Mouse (Mus musculus) thymus, postnatal 4 days (tissue): ENCODE measurements around the gene Dcun1d4.
A peak's percentile ranks its signal among the peaks of the same experiment; 100 is the strongest.
"Not testable (repeated sequence)": the region's sequence is repeated elsewhere in the genome, so short reads cannot be mapped to it uniquely, and the experiment has no call there.

Source experiments
- DNase-seq: peaks from one replicate; pipeline ENCODE4 v3.0.0; 2021

Dcun1d4 gene

GRCm38 (mm10) chr5:73480700-73481099, at the start of gene Dcun1d4:
Gene Dcun1d4, plus strand, starts transcription at chr5:73481000.
- DNase-seq: no peak

- DNase-seq: peak; percentile 86
Measured at GRCm38 (mm10) chr5:73431581-73431980, 49.2 kb upstream of the Dcun1d4 start.

DNA sequence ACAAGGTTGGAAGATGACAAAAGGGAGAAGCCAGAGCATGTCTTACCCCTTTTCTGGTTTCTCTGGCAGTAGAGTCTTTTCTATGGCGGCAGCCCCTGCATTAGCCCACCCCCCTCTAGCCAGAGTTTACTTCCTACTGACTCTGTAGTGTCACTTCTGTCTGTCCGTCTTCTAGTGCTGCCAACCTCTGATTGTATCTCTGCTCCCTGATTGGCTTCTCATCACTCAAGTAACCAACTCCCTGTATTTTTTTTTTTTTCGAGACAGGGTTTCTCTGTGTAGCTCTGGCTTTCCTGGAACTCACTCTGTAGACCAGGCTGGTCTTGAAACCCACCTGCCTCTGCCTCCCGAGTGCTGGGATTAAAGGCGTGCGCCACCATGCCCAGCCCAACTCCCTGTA, 48.0 kb upstream of the Dcun1d4 start:
- no peak for DNase-seq

GRCm38 (mm10) chr5:73434764-73435163, 46.0 kb upstream of the Dcun1d4 start:
- no peak for DNase-seq

- no peak for DNase-seq
Measured at GRCm38 (mm10) chr5:73442176-73442575, 38.6 kb upstream of the Dcun1d4 start.

DNA sequence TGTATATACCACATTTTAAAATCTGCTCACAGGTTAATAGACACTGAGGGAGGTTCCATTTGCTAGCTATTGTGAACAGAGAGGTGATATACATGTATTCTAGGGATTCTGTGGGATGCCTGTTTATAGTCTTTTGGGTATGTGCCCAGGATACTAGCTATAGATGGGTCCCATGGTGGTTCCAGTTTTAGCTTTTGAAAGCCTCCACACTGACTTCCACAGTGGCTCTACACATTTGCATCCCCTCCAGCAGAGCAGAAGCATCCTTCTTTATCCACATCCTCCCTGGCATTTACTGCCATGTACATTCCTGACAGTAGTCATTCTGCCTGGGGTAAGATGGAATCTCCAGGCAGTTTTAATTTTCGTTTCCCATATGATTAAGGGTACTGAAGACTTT, 30.5 kb upstream of the Dcun1d4 start:
- no peak for DNase-seq

GRCm38 (mm10) chr5:73454502-73455306, 26.1 kb upstream of the Dcun1d4 start:
- no peak for DNase-seq

GRCm38 (mm10) chr5:73455307-73455687, 25.5 kb upstream of the Dcun1d4 start:
- no peak for DNase-seq

DNA sequence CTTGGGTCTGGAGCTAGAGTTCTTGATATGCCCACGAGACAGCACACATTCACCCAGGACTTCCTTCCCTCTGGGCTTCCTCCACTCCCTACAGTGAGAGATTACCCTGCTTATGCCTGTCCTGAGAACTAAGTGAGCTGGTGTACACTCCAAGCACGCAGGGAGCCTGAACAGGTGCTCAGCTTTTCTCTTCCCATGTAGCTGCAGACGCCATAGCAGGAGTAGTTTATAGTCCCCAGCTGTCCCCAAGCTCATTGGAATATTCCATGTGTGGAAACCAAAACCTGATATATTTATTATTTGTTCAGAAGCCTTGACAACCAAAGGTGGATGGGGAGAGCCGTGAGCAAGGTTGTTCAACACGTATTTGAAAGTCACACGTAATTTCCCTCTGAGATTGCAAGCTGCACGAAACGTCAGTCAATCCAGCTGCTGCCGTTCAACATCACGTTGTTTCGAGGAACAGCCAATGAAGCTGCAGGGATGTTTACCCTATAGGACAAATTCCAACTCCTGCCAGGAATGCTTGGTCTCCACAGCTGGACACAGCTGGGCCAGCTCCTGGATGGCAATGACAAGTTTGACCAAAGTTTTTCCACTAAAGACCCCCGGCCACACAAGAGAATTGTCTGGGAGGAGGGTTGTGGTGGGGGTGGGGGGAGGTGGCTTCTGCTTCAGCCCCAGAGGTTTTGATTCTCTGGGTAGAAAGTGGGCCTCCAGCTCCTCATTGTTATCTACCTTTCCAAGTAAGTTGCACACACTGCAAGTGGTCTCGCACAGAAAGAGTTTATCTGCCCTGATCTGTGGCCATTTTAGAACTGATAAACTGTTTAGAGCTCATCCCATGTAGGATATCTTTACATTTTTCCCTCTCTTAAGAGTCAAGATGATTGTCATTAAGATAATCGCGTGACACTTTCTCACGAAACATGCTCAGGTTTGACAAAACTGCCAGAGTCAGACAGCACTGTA, 12.1 kb upstream of the Dcun1d4 start:
- DNase-seq: no peak

- DNase-seq: no peak
Measured at GRCm38 (mm10) chr5:73474412-73475405, 6.1 kb upstream of the Dcun1d4 start.

- no peak for DNase-seq
Measured at GRCm38 (mm10) chr5:73481401-73481800, 601 bp downstream of the Dcun1d4 start.

DNA sequence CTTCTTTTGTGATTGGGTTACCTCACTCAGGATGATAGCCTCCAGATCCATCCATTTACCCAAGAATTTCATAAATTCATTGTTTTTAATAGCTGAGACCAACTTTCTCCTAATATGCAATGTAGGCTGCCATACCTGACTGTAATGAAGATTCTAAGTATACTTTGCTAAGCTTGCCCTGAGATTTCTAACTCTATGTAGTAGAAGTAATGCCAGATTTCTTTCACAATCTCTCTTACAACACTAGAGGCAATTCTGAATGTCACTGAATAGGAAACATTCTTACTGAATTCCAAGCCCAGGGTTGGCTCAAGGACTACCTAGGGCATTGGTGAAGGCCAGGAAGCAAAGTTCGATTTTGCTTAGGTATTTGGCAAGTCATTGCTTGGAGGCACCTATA, 1.6 kb downstream of the Dcun1d4 start:
- DNase-seq: not testable (repeated sequence)

- no peak for DNase-seq
Measured at GRCm38 (mm10) chr5:73484016-73484615, 3.3 kb downstream of the Dcun1d4 start.

- no peak for DNase-seq
Measured at GRCm38 (mm10) chr5:73486451-73486850, 5.7 kb downstream of the Dcun1d4 start.

GRCm38 (mm10) chr5:73489915-73490314, 9.1 kb downstream of the Dcun1d4 start:
- DNase-seq: no peak

- peak; percentile 99 for DNase-seq
Measured at GRCm38 (mm10) chr5:73490596-73491073, 9.8 kb downstream of the Dcun1d4 start.

- peak; percentile 73 for DNase-seq
Measured at GRCm38 (mm10) chr5:73491074-73491836, 10.5 kb downstream of the Dcun1d4 start.

GRCm38 (mm10) chr5:73491837-73492720, 11.3 kb downstream of the Dcun1d4 start:
- peak; percentile 90 for DNase-seq

GRCm38 (mm10) chr5:73497401-73497800, 16.6 kb downstream of the Dcun1d4 start:
- DNase-seq: no peak

DNA sequence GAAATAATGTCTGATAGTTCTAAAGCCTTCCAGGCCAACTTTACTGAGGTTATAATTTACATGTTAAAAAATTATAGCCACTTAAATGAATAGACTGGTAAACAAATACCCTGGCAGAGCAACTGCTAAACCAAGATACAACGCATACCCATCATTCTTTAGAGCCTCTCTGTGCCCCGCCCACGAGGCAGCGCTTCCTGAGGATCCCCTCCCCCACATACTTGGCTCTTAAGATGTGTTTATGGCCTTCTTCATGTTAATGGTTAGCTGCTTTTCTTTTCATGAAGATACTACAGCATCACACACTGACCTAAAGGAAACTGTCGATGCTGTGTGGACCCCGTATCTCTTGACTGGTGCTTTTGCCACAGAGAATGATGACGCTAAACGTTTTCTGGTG, 17.8 kb downstream of the Dcun1d4 start:
- no peak for DNase-seq
